Mouse (Mus musculus): ENCODE results near the gene Vmp1. TPM values are rescaled to one million over a fixed set of nuclear protein-coding genes. Genes with fewer than 3 reads are reported as not detected.

Gene Vmp1
- polyA plus RNA-seq, 1 experiment from 2014 or later: 119 TPM

DNA sequence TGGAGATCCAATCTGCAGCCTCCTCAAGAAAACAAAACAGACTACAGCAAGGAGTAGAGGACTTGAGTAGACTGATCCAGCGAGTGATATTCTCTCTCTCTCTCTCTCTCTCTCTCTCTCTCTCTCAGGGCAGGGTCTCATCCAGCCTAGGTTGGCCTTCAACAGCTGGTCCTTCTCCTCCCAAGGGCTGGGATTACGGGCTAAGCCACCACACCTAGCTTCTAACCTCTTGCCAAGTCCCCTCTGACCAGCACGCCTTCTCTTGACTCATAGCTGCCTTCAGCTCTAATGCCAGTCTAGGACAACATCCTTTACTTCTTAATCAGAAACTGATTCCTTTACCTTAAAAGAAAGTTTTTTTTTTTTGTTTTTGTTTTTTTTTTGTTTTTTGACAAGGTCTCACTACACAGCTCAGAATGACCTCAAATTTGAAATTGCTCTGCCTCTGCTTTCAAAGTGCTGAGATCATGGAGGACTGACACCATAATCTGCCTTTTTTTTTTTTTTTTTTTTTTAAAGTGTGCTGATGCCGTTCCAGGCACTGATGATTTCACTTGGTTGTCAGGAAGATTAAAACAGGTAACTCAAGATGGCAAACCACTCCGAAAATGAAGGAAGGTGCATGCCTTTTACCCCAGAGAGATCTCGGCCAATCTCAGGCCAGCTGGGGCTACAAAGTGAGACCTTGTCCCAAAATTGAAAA is 105.4 kb downstream of the Vmp1 start:
- ATAC-seq: no peak
- no peaks in the 10 kb centered on the region for H3K4me1 ChIP-seq (ENCODE audit: control insufficient read depth, insufficient read depth, low read length)
- no peak for DNase-seq (ENCODE audit: low spot score)
- no peak overlapping the region for H3K27ac ChIP-seq (ENCODE audit: low read depth, low read length)
- no peak overlapping the region for H3K4me2 ChIP-seq (ENCODE audit: low read length)
- H3K36me3 ChIP-seq (ENCODE audit: control insufficient read depth, insufficient read depth, low read length): 0 out of 2 replicates have a peak, but pooled peaks cover 3% of the 10 kb centered on the region
- no peaks in the 10 kb centered on the region for H3K9me3 ChIP-seq (replicated peaks; ENCODE audit: control insufficient read depth, low read length)
- no peak overlapping the region for H3K9ac ChIP-seq (ENCODE audit: low read length)
- H3K4me3 ChIP-seq (ENCODE audit: low read depth, low read length): no peak overlapping the region
- 78% methylated on average over 6 of the region's 6 CpGs for WGBS
- no peaks in the 10 kb centered on the region for H3K27me3 ChIP-seq (replicated peaks; ENCODE audit: control insufficient read depth, insufficient read depth, low read length)

DNA sequence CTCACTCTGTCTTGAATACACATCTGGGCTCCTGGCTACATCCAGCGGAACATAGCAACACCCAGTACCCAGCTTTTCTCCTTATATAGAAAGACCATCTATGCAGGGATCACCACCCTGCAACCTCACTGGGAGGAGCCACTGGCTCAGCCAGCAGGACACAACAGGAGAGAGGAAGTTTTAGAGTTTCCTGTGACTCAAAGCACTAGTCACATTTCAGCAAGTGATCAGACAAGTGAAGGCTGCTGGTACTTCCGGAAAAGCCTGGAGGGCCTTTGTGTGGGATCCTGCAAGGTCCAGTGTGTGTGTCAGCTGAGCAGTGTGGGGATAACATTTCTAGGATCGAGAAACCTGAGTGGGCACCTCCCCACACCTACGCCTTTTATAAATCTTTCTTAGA is 106.4 kb downstream of the Vmp1 start:
- Histone ChIP-seq H3K4me2 (ENCODE audit: low read length) (no peak overlapping the region), H3K27ac (ENCODE audit: low read depth, low read length) (no peak overlapping the region), H3K4me3 (ENCODE audit: low read depth, low read length) (no peak overlapping the region), H3K9me3 (replicated peaks; ENCODE audit: control insufficient read depth, low read length) (no peaks in the 10 kb centered on the region), H3K9ac (ENCODE audit: low read length) (no peak overlapping the region), H3K4me1 (ENCODE audit: control insufficient read depth, insufficient read depth, low read length) (no peaks in the 10 kb centered on the region), H3K27me3 (replicated peaks; ENCODE audit: control insufficient read depth, insufficient read depth, low read length) (no peaks in the 10 kb centered on the region), H3K36me3 (ENCODE audit: control insufficient read depth, insufficient read depth, low read length) (no peaks in the 10 kb centered on the region)
- 81% methylated on average over 4 of the region's 4 CpGs for WGBS
- ATAC-seq (no peak), DNase-seq (ENCODE audit: low spot score) (no peak)

GRCm38 (mm10) chr11:86575632-86576378 is 107.8 kb downstream of the Vmp1 start:
- no peaks in the 10 kb centered on the region for H3K36me3 ChIP-seq (ENCODE audit: control insufficient read depth, insufficient read depth, low read length)

DNA sequence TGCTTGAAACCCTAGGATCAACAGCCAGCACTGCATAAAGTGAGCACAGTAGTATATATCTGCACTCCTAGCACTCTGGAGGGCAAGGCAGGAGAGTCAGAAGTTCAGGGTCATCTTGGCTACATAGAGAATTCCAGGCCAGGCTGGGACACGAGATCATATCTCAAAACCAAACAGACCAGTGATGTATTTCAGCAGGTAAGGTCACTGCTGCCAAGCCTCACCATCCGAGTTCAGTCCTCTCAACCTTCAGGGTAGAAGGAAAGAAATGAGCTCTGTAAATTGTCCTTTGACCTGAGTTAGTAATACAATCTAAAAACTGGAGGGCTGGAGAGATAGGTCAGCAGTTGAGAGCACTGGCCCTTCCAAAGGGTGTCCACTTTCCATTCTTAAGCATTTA is 109.2 kb downstream of the Vmp1 start:
- H3K4me3 ChIP-seq (ENCODE audit: low read depth, low read length): no peak overlapping the region
- no peak overlapping the region for H3K27ac ChIP-seq (ENCODE audit: low read depth, low read length)
- H3K4me2 ChIP-seq (ENCODE audit: low read length): no peak overlapping the region
- no peaks in the 10 kb centered on the region for H3K9me3 ChIP-seq (replicated peaks; ENCODE audit: control insufficient read depth, low read length)
- no peak overlapping the region for H3K9ac ChIP-seq (ENCODE audit: low read length)
- H3K27me3 ChIP-seq (replicated peaks; ENCODE audit: control insufficient read depth, insufficient read depth, low read length): no peaks in the 10 kb centered on the region
- DNase-seq (ENCODE audit: low spot score) (no peak), ATAC-seq (no peak)
- 74% methylated on average over 2 of the region's 2 CpGs for WGBS
- H3K4me1 ChIP-seq (ENCODE audit: control insufficient read depth, insufficient read depth, low read length): no peaks in the 10 kb centered on the region
- H3K36me3 ChIP-seq (ENCODE audit: control insufficient read depth, insufficient read depth, low read length): no peaks in the 10 kb centered on the region

More at GRCm38 (mm10) chr11:86575632-86576378, 107.8 kb downstream of the Vmp1 start:
- H3K4me3 ChIP-seq (ENCODE audit: low read depth, low read length): no peak overlapping the region
- WGBS: 72% methylated on average over 7 of the region's 7 CpGs
- H3K27ac ChIP-seq (ENCODE audit: low read depth, low read length): no peak overlapping the region
- no peak overlapping the region for H3K4me2 ChIP-seq (ENCODE audit: low read length)
- no peaks in the 10 kb centered on the region for H3K4me1 ChIP-seq (ENCODE audit: control insufficient read depth, insufficient read depth, low read length)
- no peaks in the 10 kb centered on the region for H3K9me3 ChIP-seq (replicated peaks; ENCODE audit: control insufficient read depth, low read length)
- no peaks in the 10 kb centered on the region for H3K27me3 ChIP-seq (replicated peaks; ENCODE audit: control insufficient read depth, insufficient read depth, low read length)
- ATAC-seq (no peak), DNase-seq (ENCODE audit: low spot score) (no peak)
- no peak overlapping the region for H3K9ac ChIP-seq (ENCODE audit: low read length)

DNA sequence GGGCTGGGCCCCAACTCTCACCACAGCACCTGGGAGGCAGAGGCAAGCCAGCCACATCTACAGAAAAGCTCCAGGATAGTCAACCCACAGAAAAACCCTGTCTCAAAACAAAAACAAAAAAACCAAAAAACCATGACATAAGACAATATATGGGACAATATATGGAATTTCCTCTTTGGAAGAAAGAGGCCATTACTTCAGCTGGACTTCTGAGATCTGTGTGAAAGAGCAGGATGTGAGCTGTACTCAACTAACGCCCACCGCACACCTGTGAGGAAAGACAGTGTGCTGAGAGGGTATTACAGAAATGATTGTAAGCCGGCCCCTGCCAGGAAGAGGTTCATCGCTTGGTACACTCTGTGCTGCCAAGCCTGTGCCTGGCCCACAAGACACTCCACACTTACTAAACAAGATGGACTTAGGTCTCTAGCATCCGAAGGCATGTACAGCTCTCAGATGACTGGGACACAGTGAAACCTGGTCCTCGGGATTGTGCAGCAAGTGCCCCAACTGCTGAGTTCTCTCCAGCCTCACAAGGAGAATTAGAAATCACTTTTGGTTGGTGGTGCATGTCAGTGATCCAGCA is 109.9 kb downstream of the Vmp1 start:
- 94% methylated on average over 6 of the region's 6 CpGs for WGBS
- Histone ChIP-seq H3K27me3 (replicated peaks; ENCODE audit: control insufficient read depth, insufficient read depth, low read length) (no peaks in the 10 kb centered on the region), H3K27ac (ENCODE audit: low read depth, low read length) (no peak overlapping the region), H3K36me3 (ENCODE audit: control insufficient read depth, insufficient read depth, low read length) (no peaks in the 10 kb centered on the region), H3K4me1 (ENCODE audit: control insufficient read depth, insufficient read depth, low read length) (no peaks in the 10 kb centered on the region), H3K4me3 (ENCODE audit: low read depth, low read length) (no peak overlapping the region), H3K4me2 (ENCODE audit: low read length) (no peak overlapping the region), H3K9ac (ENCODE audit: low read length) (no peak overlapping the region), H3K9me3 (replicated peaks; ENCODE audit: control insufficient read depth, low read length) (no peaks in the 10 kb centered on the region)
- ATAC-seq (no peak), DNase-seq (ENCODE audit: low spot score) (no peak)

DNA sequence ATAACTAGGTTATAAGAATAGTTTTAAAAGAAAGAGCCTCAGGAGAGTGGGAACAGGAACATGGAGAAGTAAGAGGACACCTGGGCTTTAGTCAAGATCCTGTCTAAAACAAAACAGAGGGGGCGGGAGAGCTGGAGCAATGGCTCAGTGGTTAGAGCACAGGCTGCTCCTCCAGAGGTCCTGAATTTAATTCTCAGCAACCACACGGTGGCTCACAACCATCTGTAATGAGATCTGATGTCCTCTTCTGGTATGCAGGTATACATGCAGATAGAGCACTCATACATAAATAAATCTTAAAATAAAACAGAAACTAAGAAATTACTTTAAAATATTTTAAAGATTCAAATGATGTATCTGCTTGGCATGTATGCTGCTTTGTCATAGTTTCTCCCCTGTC is 111.0 kb downstream of the Vmp1 start:
- no peak overlapping the region for H3K27ac ChIP-seq (ENCODE audit: low read depth, low read length)
- H3K27me3 ChIP-seq (replicated peaks; ENCODE audit: control insufficient read depth, insufficient read depth, low read length): no peaks in the 10 kb centered on the region
- H3K36me3 ChIP-seq (ENCODE audit: control insufficient read depth, insufficient read depth, low read length): no peaks in the 10 kb centered on the region
- no peak overlapping the region for H3K4me2 ChIP-seq (ENCODE audit: low read length)
- H3K4me3 ChIP-seq (ENCODE audit: low read depth, low read length): no peak overlapping the region
- no peak for DNase-seq (ENCODE audit: low spot score)
- H3K9ac ChIP-seq (ENCODE audit: low read length): no peak overlapping the region
- ATAC-seq: no peak
- no peaks in the 10 kb centered on the region for H3K9me3 ChIP-seq (replicated peaks; ENCODE audit: control insufficient read depth, low read length)
- WGBS: 67% methylated on average over 2 of the region's 2 CpGs
- no peaks in the 10 kb centered on the region for H3K4me1 ChIP-seq (ENCODE audit: control insufficient read depth, insufficient read depth, low read length)

DNA sequence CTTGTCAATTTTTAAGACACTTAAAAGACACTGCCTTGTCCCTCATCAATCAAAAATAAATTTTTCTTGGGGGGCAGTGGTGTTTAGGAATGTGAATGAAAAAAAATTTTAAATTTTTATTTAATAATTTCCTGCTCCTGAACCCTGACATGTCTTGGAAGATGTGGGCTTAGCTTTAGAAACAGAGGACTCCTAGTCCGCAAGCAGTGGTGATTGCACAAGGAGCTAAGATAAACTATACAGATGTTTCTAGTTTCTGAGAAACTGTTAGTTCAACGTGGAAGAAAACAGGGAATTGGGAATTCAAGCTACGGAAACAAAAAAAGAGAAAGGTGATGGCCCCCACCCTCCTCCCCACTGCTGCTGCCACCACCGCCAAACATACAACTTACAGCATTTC is 111.8 kb downstream of the Vmp1 start:
- Histone ChIP-seq H3K27ac (ENCODE audit: low read depth, low read length) (no peak overlapping the region), H3K36me3 (ENCODE audit: control insufficient read depth, insufficient read depth, low read length) (no peaks in the 10 kb centered on the region), H3K4me1 (ENCODE audit: control insufficient read depth, insufficient read depth, low read length) (no peaks in the 10 kb centered on the region), H3K9ac (ENCODE audit: low read length) (no peak overlapping the region), H3K4me2 (ENCODE audit: low read length) (no peak overlapping the region), H3K27me3 (replicated peaks; ENCODE audit: control insufficient read depth, insufficient read depth, low read length) (no peaks in the 10 kb centered on the region), H3K9me3 (replicated peaks; ENCODE audit: control insufficient read depth, low read length) (no peaks in the 10 kb centered on the region), H3K4me3 (ENCODE audit: low read depth, low read length) (no peak overlapping the region)
- no peak for DNase-seq (ENCODE audit: low spot score)
- 86% methylated on average over 4 of the region's 4 CpGs for WGBS
- no peak for ATAC-seq

DNA sequence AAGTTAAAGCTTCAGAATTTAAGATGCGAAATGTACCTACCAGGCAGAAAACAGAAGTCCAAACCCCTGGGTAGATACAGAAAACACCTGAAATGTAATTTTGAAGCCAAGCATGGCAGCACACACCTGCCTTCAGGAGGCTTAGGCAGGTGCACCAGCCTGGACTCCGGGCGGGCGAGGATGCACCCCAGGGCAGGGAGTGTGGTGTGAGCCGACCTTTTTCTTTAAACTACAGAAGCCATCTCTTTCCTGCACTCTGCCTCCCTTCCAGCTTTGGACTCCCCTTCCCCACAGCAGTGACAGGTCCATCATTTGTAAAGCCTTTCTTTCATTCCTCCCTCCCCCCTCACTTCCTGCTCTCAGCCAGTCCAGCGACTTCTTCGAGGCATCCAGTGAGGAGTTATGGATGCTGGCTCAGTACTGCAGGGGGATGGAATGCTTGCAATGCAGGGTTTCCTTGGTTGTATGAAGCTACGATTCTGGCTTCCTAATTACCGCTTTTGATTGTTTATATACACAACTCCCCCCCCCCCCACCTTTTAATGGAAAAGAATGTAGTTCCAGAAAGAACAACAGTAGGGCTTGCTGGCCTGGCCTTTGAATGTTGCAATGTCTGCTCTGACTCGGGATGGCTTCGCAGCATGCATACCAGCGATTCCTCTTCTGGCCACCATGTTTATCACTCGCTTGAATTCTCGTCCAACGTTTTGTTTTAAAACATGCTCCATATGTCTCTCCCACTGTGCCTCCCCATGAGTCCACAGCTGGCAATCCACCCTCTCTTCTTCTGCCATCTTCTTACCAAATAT is 112.4 kb downstream of the Vmp1 start:
- no peaks in the 10 kb centered on the region for H3K27me3 ChIP-seq (replicated peaks; ENCODE audit: control insufficient read depth, insufficient read depth, low read length)
- no peak overlapping the region for H3K27ac ChIP-seq (ENCODE audit: low read depth, low read length)
- no peaks in the 10 kb centered on the region for H3K9me3 ChIP-seq (replicated peaks; ENCODE audit: control insufficient read depth, low read length)
- DNase-seq (ENCODE audit: low spot score) (no peak), ATAC-seq (no peak)
- no peak overlapping the region for H3K4me3 ChIP-seq (ENCODE audit: low read depth, low read length)
- no peak overlapping the region for H3K4me2 ChIP-seq (ENCODE audit: low read length)
- 55% methylated on average over 15 of the region's 15 CpGs for WGBS
- no peaks in the 10 kb centered on the region for H3K4me1 ChIP-seq (ENCODE audit: control insufficient read depth, insufficient read depth, low read length)
- no peak overlapping the region for H3K9ac ChIP-seq (ENCODE audit: low read length)
- H3K36me3 ChIP-seq (ENCODE audit: control insufficient read depth, insufficient read depth, low read length): no peaks in the 10 kb centered on the region
